Mouse (Mus musculus) ovary, postnatal 10 days (tissue): ENCODE measurements at regions not wholly inside any gene's neighbourhood (a gene's known extent, or its start where the extent isn't known, plus 50 kb on each side); places are given as distances from the start of the nearest gene placed in this dataset.

Experiments
- DNase-seq: peaks from one replicate; pipeline ENCODE4 v3.0.0; 2022; ENCODE audit warnings: low spot score

DNA sequence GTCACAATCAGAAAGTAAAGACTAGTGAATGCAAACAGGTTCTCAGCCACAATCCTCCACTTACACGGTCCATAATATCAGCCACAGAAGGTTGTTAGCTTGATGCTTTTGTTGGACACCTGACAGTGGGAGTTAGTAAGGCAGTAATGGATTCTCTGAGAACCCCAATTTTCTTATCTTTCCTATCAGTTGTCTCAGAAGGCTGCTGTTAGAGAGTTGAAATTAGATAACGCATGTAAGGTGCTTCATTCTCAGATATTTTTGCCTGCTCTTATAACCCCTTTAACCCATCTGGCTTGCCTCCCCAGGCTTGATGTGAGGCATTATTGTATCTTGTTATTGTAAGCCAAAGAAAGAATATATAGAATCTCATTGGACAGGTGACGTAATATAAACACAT, 63.0 kb upstream of the Ube2e3 start:
- no peak for DNase-seq

DNA sequence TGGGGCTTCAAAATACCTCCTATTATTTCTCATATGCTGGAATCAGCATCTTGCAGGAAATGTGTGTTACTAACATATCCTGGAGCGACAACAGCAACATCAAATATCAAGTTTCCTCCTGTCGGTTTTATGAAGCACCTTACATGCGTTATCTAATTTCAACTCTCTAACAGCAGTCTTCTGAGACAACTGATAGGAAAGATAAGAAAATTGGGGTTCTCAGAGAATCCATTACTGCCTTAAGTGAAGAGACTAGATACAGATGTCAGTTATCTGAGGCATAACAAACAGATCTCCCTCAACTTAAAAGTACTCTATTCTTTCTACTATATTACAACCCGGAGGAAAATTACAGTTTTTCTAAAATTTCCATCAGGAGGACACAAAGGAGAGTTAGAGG, 64.4 kb upstream of the Ube2e3 start:
- no peak for DNase-seq

DNA sequence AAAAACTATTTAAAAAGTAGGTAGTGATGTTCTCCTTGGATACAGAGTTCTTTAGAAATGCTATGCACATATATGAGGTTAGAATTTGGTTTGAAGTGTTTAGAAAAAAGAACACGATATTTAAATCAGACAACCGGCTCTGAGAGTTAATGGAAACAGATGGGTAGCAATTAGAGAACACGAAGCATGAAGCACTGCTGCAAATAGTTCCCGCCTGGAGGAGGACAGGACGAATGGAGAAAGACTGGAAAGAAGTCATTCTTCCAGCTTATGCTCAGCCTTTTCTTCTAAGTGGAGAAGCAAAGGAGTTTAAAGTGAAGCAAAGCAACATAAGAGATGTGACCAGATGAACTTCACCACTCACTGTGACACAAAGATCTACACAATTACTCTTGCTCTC, 72.5 kb upstream of the Ube2e3 start:
- DNase-seq: no peak

DNA sequence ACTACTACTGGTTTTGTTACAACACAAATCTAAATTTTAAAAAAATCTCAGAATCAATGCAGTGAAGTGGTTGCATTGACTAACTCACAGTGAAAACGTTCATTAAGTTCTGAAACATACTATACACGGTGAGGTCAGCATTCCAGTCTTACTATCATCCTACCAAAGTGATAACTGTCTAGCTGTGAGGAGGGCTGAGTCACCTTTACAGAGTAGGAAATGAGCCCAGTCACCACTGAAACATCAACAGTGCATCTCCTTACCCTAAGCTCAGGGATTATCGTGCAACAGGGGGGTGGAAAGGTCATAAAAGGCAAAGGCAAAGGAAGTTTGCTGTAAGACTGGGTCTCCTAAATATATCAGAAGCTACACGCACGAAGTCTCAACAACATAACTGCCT, 73.2 kb upstream of the Ube2e3 start:
- DNase-seq: no peak

DNA sequence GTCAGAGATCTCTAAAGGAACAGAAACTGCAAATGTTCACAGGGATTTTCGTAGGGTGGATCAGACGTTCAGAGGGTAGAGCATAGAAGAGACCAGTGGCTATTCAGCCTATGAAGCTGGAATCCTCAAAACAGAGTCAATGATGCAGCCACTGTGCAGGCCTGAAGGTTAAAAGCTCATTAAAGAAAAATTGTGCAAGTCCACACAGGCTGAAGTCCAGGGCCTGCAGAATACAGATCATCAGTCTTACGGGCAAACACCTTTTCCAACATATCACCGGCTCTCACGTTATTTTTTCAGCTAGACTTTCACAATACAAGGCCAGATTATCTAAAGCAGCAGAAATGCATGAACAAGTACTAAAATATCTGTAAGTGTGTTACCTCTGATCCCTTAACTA, 78.8 kb upstream of the Ube2e3 start:
- DNase-seq: no peak

DNA sequence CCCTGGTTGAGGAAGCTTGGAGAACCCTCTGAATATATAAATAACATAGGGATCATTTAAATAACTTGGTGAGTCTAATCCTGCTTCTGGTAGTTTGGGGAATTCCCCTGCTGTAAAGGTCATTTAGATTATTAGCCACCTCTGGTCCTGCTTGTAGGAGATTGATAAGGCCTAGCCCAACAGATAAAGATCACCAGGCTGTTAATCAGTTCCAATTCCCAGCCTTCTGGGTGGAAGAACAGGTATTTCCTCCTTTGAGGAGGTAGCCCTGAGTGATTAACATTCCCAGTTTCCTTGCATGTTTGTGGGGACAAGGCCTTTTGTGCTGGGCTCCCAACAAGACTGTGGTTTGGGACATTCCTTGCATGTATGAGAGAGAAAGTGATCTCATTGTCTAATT, 79.7 kb upstream of the Ube2e3 start:
- DNase-seq: no peak

DNA sequence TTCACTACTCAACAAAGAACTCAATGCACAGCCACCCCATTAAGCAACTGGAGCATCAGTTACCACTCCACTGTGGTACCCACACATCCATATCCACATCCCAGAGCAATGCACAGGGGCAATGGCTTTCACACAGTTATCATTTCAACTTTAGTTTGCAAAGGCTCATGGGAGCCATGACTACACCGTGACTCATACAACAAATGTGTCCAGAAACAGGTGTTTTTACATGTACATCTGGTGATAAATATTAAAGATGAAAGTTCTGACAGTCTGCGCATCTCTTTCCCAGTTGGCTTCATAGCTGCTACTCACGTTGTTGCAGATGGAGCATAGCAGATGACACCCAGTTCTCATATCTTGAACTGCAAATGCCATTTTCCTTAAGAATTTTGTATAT, 88.0 kb upstream of the Ube2e3 start:
- no peak for DNase-seq

DNA sequence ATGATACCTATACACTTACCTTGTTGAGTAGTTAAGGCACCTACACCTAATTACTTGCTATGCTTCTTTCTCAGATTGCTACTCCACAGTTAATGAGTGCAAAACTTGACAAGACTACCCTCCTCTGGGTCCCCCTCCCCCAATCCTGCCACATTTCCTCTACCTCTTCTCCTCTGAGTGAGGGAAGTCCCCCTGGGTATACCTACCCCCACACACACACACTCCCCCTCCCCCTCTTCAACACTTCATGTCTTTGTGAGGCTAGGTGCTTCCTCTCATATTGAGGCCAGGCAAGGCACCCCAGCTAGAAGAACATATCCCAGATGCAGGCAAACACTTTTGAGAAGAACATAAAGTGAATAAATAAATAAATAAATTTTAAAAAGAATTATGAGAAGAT, 90.3 kb upstream of the Ube2e3 start:
- DNase-seq: no peak

DNA sequence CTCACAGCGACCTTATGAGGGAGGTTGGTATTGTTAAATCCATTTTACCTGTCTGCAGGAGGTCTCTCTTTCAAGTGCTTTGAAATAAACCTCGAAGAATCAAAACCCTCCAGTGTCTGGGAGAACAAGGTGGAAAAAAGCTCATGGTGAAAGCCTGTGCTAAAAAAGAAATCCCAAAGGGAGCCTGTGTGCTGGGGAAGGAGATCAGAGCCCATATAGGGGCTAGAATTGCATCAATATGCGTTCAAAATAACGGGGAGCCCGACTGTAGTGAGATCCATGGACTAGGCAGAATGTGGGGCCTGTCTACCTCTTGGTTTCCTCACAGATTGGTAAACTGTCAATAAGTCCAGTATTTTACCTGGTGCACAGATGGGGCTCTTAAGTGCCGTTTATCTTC, 113.6 kb upstream of the Ube2e3 start:
- no peak for DNase-seq

DNA sequence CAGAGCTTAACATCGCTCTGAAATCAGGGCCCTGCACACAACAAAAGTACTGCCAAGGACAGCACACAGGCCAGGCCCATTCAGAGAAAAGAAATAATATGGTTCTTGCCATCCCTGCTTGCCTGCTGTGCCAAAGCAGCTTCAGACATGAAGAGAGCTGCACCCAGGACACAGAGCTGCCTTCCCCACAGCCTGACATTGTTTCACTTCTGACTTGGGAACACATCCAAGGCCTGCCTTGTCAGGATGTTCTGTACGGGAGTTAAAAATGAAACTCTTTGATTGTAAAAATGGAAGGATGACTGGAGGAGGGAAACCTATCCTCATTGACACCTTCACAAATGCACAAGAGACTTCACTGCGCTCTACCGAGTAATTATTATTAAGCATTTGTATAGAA, 114.0 kb upstream of the Ube2e3 start:
- no peak for DNase-seq

DNA sequence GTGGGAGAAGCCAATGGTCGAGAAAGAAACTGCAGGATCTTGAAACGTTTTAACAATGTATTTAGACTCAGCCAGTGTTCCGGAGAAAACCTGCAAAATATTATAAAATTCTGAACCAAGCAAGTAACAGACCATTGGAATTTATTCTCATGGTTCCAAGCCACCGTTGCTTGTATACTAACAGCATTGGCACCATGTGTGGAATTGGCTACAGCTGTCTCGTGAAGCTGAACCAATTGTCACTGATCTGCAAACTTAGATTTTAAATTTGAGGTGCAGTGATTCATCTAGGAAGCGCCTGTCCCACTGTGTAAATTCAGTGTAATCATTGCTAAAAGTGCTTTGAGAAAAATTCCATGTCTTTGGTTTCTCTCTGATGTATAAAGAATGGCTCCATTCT, 137.8 kb upstream of the Ube2e3 start:
- DNase-seq: no peak

DNA sequence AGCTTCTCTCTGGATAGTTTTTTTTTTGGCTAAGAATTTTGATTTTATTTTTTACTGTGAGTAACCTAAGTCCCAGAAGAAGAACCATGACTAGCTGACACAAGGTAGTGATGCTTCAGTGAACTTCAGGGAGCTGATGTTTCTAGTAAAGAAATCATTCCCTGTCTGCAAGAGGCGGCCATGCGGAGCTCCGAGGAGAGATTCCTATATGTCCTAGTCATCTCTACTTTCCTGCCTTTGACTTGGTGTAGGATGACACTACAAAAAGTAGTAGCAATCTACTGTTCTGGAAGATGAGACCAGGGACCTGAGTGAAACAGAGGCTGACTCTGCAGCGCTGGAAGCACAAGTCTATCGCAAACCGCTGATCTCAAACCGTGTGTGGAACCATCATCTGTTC, 141.9 kb upstream of the Ube2e3 start:
- DNase-seq: no peak

DNA sequence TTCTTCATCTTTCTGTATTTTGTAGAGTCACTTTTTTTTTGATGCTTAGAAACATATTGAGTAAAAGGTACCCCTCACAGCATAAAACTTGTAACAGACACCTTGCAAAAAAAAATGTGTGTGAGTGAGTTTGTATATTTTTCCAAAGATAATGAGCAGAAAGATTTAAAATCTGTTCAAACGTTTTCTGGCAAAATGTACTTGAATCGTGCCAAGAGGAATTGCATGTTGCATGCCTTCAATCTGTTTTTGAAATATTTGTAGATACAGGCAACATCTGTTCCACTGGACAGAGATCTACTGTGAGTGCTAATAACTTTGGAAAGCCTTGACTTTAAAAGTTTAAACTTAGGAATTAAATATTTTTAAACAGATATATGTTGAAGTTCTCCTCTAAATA, 143.5 kb upstream of the Ube2e3 start:
- no peak for DNase-seq

DNA sequence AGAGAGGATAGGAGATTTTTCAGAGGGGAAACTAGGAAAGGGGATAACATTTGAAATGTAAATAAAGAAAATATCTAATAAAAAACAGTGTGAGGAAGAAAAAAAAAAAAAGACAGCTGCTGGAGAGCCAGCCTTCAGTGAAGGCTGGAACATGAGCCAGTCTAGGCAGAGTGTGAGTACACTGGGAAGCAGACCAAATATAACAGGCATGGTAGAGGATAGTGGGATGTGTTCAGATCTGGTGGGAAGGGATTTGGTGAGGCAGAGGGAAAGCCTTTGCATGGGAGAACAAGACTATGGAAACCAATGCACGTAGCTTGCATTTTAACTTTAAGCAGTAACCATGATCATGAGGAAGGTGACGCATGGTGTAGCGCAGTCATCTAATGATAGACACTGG, 144.5 kb upstream of the Ube2e3 start:
- DNase-seq: no peak

DNA sequence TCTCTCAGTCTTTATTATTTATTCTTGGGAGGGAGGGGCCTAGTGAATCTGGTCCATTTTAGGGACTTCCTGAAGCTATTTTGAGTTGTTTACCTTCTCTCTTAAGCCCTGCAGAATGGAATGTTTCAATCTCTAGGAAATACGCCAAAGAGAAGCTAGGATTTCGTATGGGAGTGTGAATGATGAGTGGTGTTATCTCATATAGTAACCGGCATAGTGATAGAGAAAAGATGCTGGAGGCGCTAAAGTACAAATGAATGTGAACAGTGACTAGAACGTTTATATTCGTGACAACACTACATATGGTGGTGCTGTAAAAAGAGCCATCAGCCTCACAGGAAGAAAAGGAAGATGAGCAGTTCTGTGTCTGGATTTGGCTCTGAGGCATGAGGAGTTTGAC, 145.2 kb upstream of the Ube2e3 start:
- DNase-seq: no peak

DNA sequence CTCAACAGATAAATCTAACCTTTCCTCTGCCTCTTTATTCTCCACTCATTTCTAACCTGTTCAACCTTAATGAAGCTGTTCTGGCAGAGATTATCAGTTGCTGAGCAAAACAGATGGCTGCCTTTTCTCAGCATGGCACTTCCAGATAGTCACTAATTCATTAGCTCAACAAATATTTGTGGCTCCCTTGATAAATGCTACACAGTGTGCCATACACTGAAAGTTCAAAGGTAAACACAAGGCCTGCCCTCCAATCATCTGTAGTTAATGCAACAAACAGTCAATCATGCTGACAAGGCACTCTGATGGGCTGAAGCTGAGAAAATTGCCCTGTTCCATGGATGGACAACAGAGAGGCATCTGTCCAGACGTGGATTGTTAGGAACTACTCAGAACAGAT, 149.4 kb upstream of the Ube2e3 start:
- no peak for DNase-seq

DNA sequence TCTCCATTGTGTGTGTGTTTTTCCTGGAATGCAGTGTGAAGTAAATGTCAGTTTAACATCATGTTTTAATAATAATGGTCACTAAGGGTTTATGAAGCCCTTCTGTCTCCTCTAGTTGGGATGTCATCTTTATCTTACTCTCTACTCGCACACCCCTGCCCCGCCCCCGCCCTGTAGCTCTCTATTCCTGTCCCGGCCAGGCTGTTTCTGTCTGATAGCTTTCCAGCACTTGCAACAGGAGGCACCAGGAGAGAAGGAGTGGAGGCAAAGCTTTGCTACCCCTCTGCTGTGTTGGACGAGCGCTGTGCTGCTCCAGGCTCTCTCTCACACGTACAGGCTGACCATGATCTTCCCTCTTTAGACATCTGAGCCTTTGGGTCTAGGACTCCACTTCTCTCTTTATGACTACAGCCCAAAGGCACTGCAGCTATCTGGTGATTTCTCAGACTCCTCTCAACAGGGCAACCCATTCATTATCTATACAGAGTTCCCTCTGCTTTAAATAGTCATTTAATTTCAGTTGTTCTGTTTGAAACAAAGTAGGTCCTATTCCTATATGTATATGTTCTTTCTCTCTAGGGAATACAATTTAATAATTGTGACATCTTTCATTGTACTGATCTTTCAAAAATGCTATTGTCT, 151.6 kb upstream of the Ube2e3 start:
- DNase-seq: no peak

DNA sequence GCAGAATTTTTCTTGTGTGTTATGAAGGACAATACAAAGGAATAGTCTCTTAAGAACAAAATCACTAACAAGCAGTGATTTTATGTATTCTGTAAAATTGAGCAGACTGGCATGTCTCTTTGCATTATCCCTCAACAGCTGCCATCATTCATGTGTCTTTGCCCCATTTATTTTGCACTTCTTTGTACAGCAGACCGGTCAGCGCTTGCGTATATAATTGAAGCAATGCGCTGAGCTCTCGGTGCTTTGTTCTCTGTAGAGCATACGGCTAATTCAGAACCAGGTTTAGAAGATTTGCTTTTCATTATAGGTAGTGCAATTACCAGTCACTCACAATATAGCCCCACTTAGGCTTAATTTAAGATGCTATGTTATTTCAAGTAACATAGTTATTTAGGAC, 173.1 kb upstream of the Ube2e3 start:
- no peak for DNase-seq

DNA sequence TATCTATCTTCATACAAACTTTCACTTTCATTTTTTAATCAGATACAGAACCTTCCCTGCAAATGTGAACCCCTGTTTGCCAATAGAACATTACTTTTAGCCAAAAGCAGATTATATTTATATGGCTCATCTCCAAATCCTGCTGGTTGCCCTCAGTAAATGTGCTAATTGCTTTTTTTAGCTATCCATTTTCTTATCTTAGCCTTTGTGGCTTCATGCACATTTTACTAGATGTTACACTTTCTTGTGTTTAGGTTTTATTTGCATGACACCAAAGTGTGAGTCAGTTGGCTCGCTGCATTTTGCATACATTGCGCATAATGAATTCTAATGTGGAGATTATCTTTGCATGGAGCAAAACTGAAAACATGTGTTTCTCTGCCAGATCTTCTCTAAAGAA, 211.3 kb upstream of the Ube2e3 start:
- DNase-seq: no peak

DNA sequence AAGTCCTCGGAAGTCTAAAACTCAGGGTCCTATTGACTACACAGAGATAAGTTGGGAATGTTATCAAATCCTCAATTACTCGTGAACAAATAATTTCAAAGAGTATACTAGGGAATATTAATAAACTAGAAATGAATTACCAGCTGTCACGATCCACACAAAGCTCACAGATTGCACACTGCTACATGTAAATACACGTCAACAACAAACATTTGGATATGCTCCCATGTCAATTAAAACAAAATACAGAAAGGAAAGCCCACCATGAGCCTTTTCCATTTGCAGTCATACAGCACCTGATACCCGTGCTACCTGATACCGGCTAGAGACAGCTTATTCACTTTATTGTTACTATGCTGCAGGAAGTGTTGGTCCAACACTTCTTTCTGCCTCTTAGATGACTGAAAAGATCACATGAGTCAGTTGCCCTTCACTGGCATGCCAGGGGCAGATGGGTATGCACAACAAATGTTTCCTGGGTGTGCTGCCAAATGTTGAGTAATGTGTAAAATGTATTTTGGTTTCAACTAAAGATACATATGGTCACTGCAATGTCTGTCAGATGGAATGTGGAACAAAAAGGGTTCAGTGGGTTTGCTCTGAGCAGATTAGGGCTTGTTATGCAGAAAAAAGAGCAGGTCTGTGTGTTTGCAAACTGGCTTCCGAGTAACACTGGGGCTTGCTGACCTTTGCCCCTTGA, 212.6 kb upstream of the Ube2e3 start:
- DNase-seq: no peak

DNA sequence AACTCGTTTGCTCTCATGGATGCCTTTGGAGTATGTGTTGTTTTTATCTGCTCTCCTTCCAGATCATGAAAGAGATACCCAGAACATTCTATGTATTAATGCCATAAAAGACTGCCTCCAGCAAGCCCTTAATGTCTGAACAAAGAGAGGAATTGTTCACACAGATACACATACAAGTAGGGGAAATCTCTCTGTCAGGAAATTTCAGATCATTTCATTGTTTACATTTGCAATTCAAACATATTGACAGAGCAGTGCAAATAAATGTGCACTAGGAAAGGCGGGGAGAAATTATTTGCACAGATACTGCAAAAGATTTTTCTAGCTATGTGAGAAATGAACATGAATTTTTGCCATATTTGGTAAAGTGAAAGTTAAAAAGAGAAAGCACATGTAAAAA, 216.4 kb upstream of the Ube2e3 start:
- no peak for DNase-seq

DNA sequence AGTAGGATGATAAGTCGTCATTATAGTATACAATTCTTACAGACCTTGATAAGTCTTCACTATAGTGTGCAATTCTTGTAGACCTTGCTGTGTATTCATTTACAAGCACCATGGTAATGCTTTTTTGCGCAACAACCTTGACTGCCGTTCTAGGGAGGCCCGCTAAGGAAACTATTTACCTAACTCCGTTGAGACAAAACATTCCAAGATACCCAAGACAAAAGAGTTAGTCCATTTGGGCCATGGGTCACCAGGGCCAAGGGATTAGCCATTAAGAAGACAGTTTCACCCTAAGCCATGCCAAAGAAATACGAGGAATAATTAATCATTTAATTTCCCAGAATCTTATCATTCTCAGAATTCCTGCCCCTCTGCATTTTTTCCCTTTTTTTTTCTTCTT, 227.6 kb upstream of the Ube2e3 start:
- DNase-seq: no peak

DNA sequence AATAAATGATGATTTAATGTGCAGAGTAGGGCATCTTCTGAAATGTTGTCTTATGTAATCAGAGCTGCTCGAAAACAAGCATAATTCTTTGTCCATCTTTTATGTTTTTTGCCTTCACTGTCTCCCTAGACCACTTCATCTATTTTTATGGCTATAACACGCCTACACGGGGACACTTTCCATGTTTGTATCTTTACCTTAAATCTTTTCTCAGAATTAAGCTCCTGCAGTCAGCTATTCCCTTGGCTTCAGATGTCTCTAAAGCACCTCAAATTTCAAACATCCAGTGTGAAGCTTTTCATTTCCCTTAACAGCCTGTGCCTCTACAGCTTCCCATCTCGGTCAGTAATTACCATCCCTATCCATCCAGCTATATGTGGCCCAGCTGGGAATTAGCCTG, 242.7 kb upstream of the Ube2e3 start:
- no peak for DNase-seq

DNA sequence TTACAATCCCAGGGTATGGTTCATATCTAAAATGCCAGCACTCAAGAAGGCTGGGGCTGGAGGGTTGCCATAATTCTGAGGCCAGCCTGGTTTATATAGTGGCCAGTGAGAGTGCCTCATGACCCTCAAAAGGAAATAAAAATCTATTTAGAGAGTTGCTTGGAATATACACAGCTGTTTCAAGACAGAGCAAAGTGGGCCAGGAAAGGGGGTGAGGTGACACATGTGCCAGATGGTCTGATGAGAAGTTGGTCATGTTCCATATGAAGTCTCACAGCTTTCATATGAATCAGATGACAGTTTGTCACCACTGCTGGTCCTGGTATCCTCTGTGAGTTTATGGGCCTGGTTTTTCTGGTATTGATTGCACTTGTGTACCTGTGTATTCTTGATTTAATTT, 261.5 kb upstream of the Ube2e3 start:
- no peak for DNase-seq
